Mouse (Mus musculus): Measurements from ENCODE around the gene Gata3. TPM values are rescaled to one million over a fixed set of nuclear protein-coding genes. Genes with fewer than 3 reads are reported as not detected.

Gata3 gene
- polyA plus RNA-seq, 2 experiments = 0.30 to 0.63 TPM

- 43% methylated on average over 12 of the region's 12 CpGs for WGBS (ENCODE audit: insufficient replicate concordance)
- Histone ChIP-seq H3K4me3 (ENCODE audit: insufficient read depth in 1 of 2, low read depth in 2 of 2, low read length in 2 of 2) (no peak overlapping the region; a peak in 1 of 4 replicates), H3K4me2 (ENCODE audit: low read depth) (peak overlapping the region; percentile 77), H3K27ac (no peak overlapping the region), H3K4me1 (replicated peaks; ENCODE audit: control insufficient read depth in 2 of 2, insufficient read depth in 2 of 2, low read length in 1 of 2) (peaks cover 0 to 2% of the 10 kb centered on the region in 2 experiments; a peak in 2 of 4 replicates), H3K9me3 (ENCODE audit: control insufficient read depth, low read length) (no peaks in the 10 kb centered on the region), H3K27me3 (ENCODE audit: control insufficient read depth, insufficient read depth, low read length) (peaks cover 79% of the 10 kb centered on the region), H3K36me3 (replicated peaks; ENCODE audit: control insufficient read depth, insufficient read depth, low read depth) (no peaks in the 10 kb centered on the region), H3K9ac (replicated peaks) (no peak overlapping the region)
- TF ChIP-seq CTCF (IDR thresholded peaks at IDR 0.05; ENCODE audit: low read depth) = no peak
- DNase-seq (ENCODE audit: low read depth in 3 of 3, low spot score in 3 of 3) = no peak
- no peak for ATAC-seq (ENCODE audit: insufficient read depth)
These were observed 14.0 kb downstream of the Gata3 start for GRCm38 (mm10) chr2:9875676-9876357.

- Histone ChIP-seq H3K36me3 (replicated peaks; ENCODE audit: control insufficient read depth, insufficient read depth, low read depth) (no peaks in the 10 kb centered on the region), H3K9ac (replicated peaks) (no peak overlapping the region), H3K9me3 (ENCODE audit: control insufficient read depth, low read length) (no peaks in the 10 kb centered on the region), H3K27me3 (ENCODE audit: control insufficient read depth, insufficient read depth, low read length) (peaks cover 73% of the 10 kb centered on the region), H3K4me3 (ENCODE audit: insufficient read depth in 1 of 2, low read depth in 2 of 2, low read length in 2 of 2) (no peak overlapping the region), H3K27ac (no peak overlapping the region), H3K4me2 (ENCODE audit: low read depth) (no peak overlapping the region), H3K4me1 (replicated peaks; ENCODE audit: control insufficient read depth in 2 of 2, insufficient read depth in 2 of 2, low read length in 1 of 2) (peaks cover 0 to 2% of the 10 kb centered on the region in 2 experiments; a peak in 2 of 4 replicates)
- ATAC-seq (ENCODE audit: insufficient read depth) (no peak), DNase-seq (ENCODE audit: low read depth in 3 of 3, low spot score in 3 of 3) (no peak)
- no peak for TF ChIP-seq EP300 (IDR thresholded peaks at IDR 0.05; ENCODE audit: low read depth)
- TF ChIP-seq CTCF (IDR thresholded peaks at IDR 0.05; ENCODE audit: low read depth) = no peak
- 37% methylated on average over 4 of the region's 4 CpGs for WGBS (ENCODE audit: insufficient replicate concordance)
These were observed 14.6 kb downstream of the Gata3 start for GRCm38 (mm10) chr2:9875220-9875619.

- Histone ChIP-seq H3K9ac (replicated peaks) (no peak overlapping the region), H3K27ac (no peak overlapping the region), H3K4me2 (ENCODE audit: low read depth) (no peak overlapping the region), H3K4me1 (replicated peaks; ENCODE audit: control insufficient read depth in 2 of 2, insufficient read depth in 2 of 2, low read length in 1 of 2) (peaks cover 0 to 2% of the 10 kb centered on the region in 2 experiments; a peak in 2 of 4 replicates), H3K4me3 (ENCODE audit: insufficient read depth in 1 of 2, low read depth in 2 of 2, low read length in 2 of 2) (no peak overlapping the region), H3K9me3 (ENCODE audit: control insufficient read depth, low read length) (no peaks in the 10 kb centered on the region), H3K36me3 (replicated peaks; ENCODE audit: control insufficient read depth, insufficient read depth, low read depth) (no peaks in the 10 kb centered on the region), H3K27me3 (ENCODE audit: control insufficient read depth, insufficient read depth, low read length) (peaks cover 67% of the 10 kb centered on the region)
- TF ChIP-seq EP300 (IDR thresholded peaks at IDR 0.05; ENCODE audit: low read depth) (no peak), CTCF (IDR thresholded peaks at IDR 0.05; ENCODE audit: low read depth) (no peak)
- ATAC-seq (ENCODE audit: insufficient read depth) (no peak), DNase-seq (ENCODE audit: low read depth in 3 of 3, low spot score in 3 of 3) (no peak)
- 41% methylated on average over 37 of the region's 39 CpGs for WGBS (ENCODE audit: insufficient replicate concordance)
These were observed 15.2 kb downstream of the Gata3 start for GRCm38 (mm10) chr2:9874467-9875219.

GRCm38 (mm10) chr2:9873757-9874156, 16.1 kb downstream of the Gata3 start:
- no peak for ATAC-seq (ENCODE audit: insufficient read depth)
- peaks cover 58% of the 10 kb centered on the region for H3K27me3 ChIP-seq (ENCODE audit: control insufficient read depth, insufficient read depth, low read length)

GRCm38 (mm10) chr2:9872682-9873081, 17.2 kb downstream of the Gata3 start:
- peaks cover 0 to 2% of the 10 kb centered on the region in 2 experiments; a peak in 2 of 4 replicates for H3K4me1 ChIP-seq (replicated peaks; ENCODE audit: control insufficient read depth in 2 of 2, insufficient read depth in 2 of 2, low read length in 1 of 2)
- no peak overlapping the region for H3K27ac ChIP-seq
- WGBS (ENCODE audit: insufficient replicate concordance) = 10% methylated on average over 12 of the region's 12 CpGs
- H3K4me2 ChIP-seq (ENCODE audit: low read depth) = no peak overlapping the region
- H3K27me3 ChIP-seq (ENCODE audit: control insufficient read depth, insufficient read depth, low read length) = peaks cover 47% of the 10 kb centered on the region
- no peak for ATAC-seq (ENCODE audit: insufficient read depth)
- TF ChIP-seq EP300 (IDR thresholded peaks at IDR 0.05; ENCODE audit: low read depth) = no peak
- no peak for TF ChIP-seq CTCF (IDR thresholded peaks at IDR 0.05; ENCODE audit: low read depth)
- H3K4me3 ChIP-seq (ENCODE audit: insufficient read depth in 1 of 2, low read depth in 2 of 2, low read length in 2 of 2) = no peak overlapping the region
- H3K36me3 ChIP-seq (replicated peaks; ENCODE audit: control insufficient read depth, insufficient read depth, low read depth) = no peaks in the 10 kb centered on the region
- DNase-seq (ENCODE audit: low read depth in 3 of 3, low spot score in 3 of 3) = no peak
- H3K9ac ChIP-seq (replicated peaks) = no peak overlapping the region
- H3K9me3 ChIP-seq (ENCODE audit: control insufficient read depth, low read length) = no peaks in the 10 kb centered on the region

More at GRCm38 (mm10) chr2:9873757-9874156, 16.1 kb downstream of the Gata3 start:
- no peaks in the 10 kb centered on the region for H3K36me3 ChIP-seq (replicated peaks; ENCODE audit: control insufficient read depth, insufficient read depth, low read depth)
- H3K9me3 ChIP-seq (ENCODE audit: control insufficient read depth, low read length) = no peaks in the 10 kb centered on the region
- 54% methylated on average over 2 of the region's 2 CpGs for WGBS (ENCODE audit: insufficient replicate concordance)
- no peak for DNase-seq (ENCODE audit: low read depth in 3 of 3, low spot score in 3 of 3)
- peaks cover 0 to 2% of the 10 kb centered on the region in 2 experiments; a peak in 2 of 4 replicates for H3K4me1 ChIP-seq (replicated peaks; ENCODE audit: control insufficient read depth in 2 of 2, insufficient read depth in 2 of 2, low read length in 1 of 2)
- TF ChIP-seq CTCF (IDR thresholded peaks at IDR 0.05; ENCODE audit: low read depth) (no peak), EP300 (IDR thresholded peaks at IDR 0.05; ENCODE audit: low read depth) (no peak)
- H3K4me3 ChIP-seq (ENCODE audit: insufficient read depth in 1 of 2, low read depth in 2 of 2, low read length in 2 of 2) = no peak overlapping the region
- no peak overlapping the region for H3K27ac ChIP-seq
- no peak overlapping the region for H3K4me2 ChIP-seq (ENCODE audit: low read depth)
- H3K9ac ChIP-seq (replicated peaks) = no peak overlapping the region
